Mouse (Mus musculus) activated CD4-positive, CD25-positive, alpha-beta regulatory T cell, adult 4 months (primary cell): ENCODE measurements around the gene Trpv4. TPM values are rescaled to one million over a fixed set of nuclear protein-coding genes. Genes with fewer than 3 reads are reported as not detected.

Experiments
- ATAC-seq: one replicate; pipeline ENCODE4 v1.8.0; 2017
- polyA plus RNA-seq, 2 experiments: library from polyadenylated mRNA; unstranded; fragments of 100-300 nt; shearing (Covaris generic); gene quantifications; one replicate each; pipeline ENCODE4 v1.2.1; 2017

The Trpv4 gene
- polyA plus RNA-seq, 2 experiments from 2014 or later: 0.24 to 0.25 TPM

GRCm38 (mm10) chr5:114667228-114667856 lies 9.1 kb upstream of the Trpv4 start:
- ATAC-seq: peak; percentile 90

DNA sequence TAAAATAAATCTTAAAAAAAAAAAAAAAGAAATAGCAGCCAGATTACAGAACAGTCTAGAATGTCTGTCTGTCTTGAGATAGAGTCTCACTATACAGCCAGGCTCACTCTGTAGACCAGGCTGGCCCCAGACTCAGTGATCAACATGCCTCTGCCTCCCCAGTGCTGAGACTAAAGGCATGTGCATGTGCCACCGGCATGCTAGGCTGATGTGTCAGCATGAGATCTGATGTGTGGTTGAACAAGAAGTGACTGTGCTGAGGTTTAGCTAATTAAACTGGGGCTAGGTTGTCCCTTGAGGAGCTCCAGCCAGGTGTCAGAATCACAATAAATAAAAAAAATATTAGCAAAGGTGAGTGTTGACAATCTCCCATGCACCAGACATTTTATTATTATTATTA lies 8.4 kb upstream of the Trpv4 start:
- ATAC-seq: no peak

- ATAC-seq: no peak
These were observed 6.5 kb upstream of the Trpv4 start for GRCm38 (mm10) chr5:114664750-114665149.

DNA sequence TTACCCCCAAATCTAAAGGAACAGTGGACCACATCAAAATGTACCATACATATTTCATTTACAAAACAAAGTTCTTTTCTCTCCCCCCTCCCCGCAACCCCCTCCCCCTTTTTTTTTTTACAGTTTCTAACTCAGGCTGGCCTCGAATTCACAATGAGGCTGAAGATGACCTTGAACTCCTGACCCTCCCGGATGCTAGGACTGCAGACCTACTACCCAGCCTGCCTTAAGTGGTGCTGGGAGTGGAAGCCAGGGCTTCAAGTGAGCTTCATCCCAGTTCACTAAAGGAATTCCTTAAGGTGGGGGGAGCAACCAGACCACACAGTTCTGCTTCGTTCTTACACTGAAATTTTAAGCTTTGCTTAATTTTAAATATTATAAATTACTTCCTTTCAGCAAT lies 5.9 kb upstream of the Trpv4 start:
- ATAC-seq: no peak

DNA sequence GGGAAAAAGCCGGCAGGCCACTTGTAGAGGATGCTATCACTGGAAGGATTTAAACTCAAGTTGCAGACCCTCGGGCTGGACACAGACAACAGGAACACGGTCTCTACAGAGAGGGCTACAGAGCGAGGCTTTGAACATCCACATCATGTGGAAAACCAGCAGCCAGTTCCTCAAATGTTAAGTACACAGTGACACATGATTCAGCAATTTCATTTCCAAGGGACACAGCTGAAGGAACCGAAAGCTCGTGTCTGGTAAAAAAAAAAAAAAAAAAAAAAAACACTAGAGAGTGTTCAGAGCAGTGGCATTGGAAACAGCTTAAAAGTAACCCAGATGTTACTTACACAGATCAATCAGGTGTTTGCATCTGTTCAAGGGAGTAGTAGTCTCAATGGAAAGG lies 2.8 kb upstream of the Trpv4 start:
- ATAC-seq: no peak

DNA sequence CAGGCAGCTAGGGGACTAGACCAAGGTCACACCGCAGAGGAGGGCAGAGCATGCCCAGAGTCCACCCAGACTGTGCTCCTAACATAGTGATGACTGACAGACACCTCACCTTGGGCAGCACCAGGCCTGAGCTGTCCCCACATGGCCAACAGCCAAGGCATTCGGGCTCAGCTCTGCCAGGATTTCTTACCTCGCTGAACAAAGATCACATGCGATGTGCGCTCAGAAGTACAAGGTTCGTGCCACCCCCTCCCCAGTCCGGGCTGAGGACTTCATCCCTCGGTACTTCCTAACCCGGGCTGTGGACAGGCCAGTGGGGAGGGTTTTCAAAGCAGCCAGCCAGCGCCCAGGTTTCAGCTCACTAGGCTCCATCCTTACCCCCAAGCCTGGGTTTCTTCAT lies 795 bp downstream of the Trpv4 start:
- no peak for ATAC-seq

- no peak for ATAC-seq
These were observed 1.9 kb downstream of the Trpv4 start for GRCm38 (mm10) chr5:114656305-114656704.

DNA sequence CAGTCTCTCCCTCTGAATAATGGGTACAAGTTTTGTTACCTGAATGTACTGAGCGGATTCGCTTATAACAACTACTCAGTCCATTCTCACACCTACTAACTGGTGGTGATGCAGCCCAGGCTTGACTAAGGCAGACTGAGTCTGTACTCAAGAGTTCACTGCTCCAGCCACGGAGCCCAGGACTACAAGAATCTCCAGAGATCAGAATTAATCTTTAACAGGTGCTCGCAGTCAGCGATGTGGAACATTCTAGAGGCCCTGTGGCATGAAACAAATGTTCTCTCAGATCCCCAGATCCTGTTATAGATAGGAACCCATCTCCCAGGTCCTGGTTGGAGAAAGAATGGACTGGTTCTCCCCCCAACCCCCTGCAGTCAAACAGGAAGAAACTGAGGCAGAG lies 2.5 kb downstream of the Trpv4 start:
- no peak for ATAC-seq

DNA sequence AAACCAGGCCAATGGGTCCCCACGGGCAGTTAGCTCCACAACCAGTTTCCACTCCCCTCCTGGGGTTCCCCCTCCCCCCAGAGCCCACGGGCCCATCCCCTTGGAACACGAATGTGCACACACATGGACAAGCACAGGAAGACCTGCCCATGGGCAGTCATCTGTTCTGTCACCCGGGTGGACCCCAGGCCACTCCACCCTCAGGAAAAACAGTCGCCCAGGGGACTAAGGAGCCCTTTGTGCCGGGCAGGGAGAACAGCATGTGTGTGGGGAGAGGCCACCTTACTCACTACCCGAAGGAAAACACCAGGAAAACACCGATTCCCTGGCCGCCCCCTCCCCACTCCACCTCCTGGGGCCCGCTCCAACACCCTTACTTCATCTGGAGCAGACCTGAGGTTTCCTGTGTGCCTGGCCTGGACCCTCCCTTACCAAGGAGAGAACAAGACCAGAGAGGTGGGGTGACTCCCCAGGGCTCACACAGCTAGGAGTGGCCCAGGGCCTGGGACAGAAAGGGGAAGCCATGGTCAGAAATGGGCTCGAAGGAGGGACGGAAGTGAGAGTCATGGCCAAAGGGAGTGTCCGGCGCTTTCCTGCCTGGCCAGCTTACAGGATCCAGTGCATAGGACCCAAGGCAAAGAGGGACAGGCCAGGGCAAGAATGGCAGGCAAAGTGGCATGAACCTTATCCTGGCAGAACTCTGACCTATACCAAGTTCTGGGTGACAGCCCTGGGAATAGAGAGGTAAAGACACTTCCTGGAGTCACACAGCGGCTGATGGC lies 4.4 kb downstream of the Trpv4 start:
- ATAC-seq: no peak

DNA sequence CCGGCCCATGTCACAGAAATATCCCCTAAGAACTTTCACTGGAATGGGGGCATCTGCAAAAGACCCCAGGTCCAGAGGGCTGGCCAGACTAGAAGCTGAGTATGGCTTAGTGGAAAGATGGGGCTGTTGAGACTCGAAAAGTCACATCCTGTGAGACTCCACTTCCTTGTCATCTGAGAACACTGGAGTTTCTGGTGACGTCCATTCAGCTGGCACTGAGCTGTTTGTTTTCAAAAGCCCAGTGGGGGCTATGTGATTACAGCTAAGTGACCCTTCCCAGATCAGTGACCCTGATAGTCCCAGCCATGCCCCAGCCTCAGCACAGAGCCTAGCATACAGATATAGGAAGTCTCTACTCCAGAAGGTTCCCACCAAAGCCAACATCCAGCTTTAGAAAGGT lies 6.8 kb downstream of the Trpv4 start:
- ATAC-seq: no peak

GRCm38 (mm10) chr5:114651002-114651401 lies 7.2 kb downstream of the Trpv4 start:
- peak; percentile 32 for ATAC-seq

- ATAC-seq: no peak
These were observed 9.4 kb downstream of the Trpv4 start for GRCm38 (mm10) chr5:114648728-114649311.

DNA sequence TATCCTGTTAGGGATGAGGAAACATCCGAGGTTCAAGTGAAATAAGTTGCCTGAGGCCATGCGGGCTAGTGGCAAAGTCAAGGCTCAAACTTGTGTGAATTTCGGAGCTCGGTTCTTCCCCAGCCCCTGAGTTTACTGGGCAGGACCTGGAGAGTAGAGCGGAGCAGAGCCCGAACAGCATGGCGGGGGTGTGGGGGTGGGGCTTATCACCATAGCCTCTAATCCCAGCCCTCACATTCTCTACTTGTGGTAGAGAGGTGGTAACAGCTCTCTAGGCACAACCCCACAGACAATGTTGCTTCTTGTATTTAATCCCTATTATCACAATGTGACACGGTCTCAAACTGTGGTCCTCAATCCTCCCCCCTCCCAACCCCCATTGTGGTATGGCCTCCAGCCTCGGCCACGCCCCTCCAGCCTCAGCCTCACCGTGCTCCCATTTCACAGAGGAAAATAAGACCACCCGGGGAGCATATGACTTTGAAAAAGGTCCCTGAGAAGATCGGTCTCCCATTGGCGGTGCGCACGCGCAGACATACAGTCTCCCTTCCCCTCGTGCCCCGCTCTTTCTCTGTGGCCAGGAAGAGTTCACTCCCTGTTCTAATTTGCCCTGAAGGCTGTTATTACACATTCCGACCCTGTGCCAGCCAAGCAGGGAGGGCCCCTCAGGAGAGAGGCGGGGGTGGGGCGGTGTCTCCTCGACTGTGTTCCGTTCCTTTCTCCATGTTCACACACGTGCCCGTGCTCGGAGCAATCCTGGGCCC lies 10.8 kb downstream of the Trpv4 start:
- no peak for ATAC-seq

- no peak for ATAC-seq
These were observed 12.3 kb downstream of the Trpv4 start for GRCm38 (mm10) chr5:114645916-114646315.

GRCm38 (mm10) chr5:114644918-114645317 lies 13.3 kb downstream of the Trpv4 start:
- no peak for ATAC-seq

- no peak for ATAC-seq
These were observed 17.4 kb downstream of the Trpv4 start for GRCm38 (mm10) chr5:114640809-114641208.

DNA sequence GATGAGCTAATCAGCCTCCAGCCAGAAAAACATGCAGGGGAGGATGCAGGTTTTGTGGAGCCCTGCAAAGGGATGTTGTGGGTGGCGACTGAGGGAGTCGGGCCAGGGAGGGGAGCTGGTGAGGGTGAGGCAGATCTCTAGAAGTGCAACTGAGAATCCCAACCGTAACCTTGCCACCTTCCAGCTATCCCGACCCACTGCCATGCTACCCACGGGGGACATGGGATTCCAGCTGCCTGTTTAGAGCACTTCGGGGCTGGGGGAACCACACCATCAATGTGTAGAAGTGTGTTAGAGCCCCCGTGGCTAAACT lies 18.6 kb downstream of the Trpv4 start:
- no peak for ATAC-seq

DNA sequence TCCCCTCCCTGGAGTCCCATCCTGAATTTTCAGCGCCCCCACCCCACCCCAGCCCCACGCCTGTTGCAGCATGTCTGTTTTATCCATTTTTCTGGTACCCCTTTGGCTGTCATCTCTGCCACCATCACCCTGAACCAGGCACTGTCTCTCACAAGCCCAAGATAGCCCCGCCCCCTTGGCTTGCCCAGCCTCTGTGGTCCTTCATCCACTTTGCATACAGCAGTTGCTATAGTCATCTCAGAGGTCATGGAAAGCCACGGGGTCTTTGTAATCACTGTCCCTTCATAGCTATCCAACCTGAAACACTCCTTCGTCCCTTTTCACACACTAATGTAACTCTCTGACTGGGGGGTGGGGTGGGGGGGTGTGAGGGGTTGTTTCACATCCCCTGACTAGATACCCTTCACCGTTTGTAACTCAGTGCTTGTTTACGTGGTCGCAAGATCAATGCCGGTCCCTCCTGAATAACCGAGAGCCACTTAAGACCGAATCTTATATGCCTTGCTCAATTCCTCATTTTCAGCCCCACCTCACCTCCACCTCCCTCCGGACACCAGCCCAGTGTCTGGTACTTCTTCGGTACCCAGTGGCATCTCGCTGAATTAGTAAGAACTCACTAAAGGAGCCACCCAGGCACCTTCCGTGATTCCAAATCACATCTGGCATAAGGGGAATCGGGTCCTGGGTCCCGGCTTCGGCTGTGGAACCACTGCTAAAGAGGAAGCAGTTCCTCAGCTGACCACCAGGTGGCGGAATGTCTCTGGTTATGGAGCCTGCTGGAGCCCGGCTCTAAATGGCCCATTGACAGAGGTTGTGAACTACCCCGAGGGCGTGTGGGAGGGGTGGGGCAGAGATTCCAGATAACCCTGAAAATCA lies 19.2 kb downstream of the Trpv4 start:
- peak; percentile 93 for ATAC-seq

GRCm38 (mm10) chr5:114636091-114636490 lies 22.1 kb downstream of the Trpv4 start:
- no peak for ATAC-seq

GRCm38 (mm10) chr5:114631336-114631735 lies 26.9 kb downstream of the Trpv4 start:
- no peak for ATAC-seq

- no peak for ATAC-seq
These were observed 32.6 kb downstream of the Trpv4 start for GRCm38 (mm10) chr5:114625590-114625989.

DNA sequence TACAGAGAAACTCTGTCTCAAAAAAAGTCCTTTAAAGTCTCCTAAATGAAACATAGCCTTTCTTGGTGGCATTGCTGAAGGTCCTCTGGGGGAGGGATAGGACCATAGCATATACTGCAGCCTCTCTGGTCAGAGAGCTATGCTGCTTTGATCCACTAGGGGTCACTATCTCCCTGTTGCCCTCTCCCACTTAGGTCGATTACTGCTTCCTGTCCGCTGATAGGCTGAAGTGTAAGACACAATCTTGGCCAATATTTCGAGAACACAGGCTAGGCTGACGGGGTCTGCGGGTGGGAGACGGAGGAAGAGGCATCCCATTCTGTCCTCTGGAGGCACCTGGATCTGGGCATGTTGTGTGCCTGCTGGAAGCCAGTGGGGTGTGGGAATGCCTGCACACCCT lies 37.9 kb downstream of the Trpv4 start:
- no peak for ATAC-seq
